Mouse (Mus musculus): ENCODE measurements around the gene 4933407L21Rik. TPM values are rescaled to one million over a fixed set of nuclear protein-coding genes. Genes with fewer than 3 reads are reported as not detected.
"Not testable (repeated sequence)": the region's sequence is repeated elsewhere in the genome, so short reads cannot be mapped to it uniquely, and the experiment has no call there.

The 4933407L21Rik gene
- polyA plus RNA-seq, 1 experiment from 2014 or later = not detected

DNA sequence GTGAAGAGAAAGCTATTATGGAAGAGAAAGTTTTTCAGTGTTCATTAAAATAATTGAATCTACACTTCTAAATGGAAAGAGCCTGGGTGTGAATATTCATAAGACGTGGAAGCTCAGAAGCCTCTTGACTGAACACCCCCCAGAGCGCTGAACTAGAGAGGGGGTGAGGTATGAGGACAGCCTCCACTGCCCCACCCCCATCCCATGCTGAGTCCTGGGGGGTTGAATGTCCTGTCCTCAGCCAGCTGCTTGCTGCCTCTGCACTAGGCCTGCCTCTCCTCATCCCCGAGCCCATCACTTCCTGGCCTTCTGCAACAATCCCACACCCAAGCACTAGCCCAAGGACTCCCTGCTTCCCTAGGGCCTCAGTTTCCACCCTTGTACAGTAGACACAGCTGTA, 37.6 kb downstream of the 4933407L21Rik start:
- no peak overlapping the region for H3K9ac ChIP-seq
- no peak for ATAC-seq (ENCODE audit: extremely low read depth, insufficient number of reproducible peaks, low FRiP score, low TSS enrichment)
- no peak overlapping the region for H3K4me3 ChIP-seq
- WGBS = 63% methylated on average over 3 of the region's 3 CpGs
- H3K27me3 ChIP-seq (replicated peaks) = no peaks in the 10 kb centered on the region
- no peaks in the 10 kb centered on the region for H3K9me3 ChIP-seq
- H3K4me1 ChIP-seq = peaks cover 7% of the 10 kb centered on the region; the same call in 1 of the 2 replicates
- no peak overlapping the region for H3K4me2 ChIP-seq
- no peak overlapping the region for H3K27ac ChIP-seq (replicated peaks)
- H3K36me3 ChIP-seq = no peaks in the 10 kb centered on the region

DNA sequence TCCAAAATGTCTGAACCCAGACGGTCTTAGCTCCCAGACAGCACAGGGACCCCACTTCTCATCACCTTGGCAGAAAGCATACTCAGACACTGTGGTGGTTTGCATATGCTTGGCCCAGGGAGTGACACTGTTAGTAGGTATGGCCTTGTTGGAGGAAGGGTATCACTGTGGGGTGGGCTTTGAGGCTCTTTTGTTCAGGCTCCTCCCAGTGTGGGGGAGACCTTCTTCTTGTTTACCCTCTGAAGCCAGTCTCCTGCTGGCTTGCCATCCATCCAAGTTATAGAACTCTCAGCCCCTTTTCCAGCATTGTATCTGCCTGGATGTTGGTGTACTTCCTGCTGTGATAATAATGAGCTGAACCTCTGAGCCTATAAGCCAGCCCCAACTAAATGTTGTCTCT, 40.8 kb downstream of the 4933407L21Rik start:
- ATAC-seq (ENCODE audit: extremely low read depth, insufficient number of reproducible peaks, low FRiP score, low TSS enrichment) = no peak
- Histone ChIP-seq H3K27ac (replicated peaks) (no peak overlapping the region), H3K4me3 (no peak overlapping the region), H3K4me2 (no peak overlapping the region), H3K36me3 (no peaks in the 10 kb centered on the region), H3K27me3 (replicated peaks) (no peaks in the 10 kb centered on the region), H3K9ac (no peak overlapping the region), H3K4me1 (peaks cover 4% of the 10 kb centered on the region; the same call in 1 of the 2 replicates), H3K9me3 (no peaks in the 10 kb centered on the region)
- 94% methylated on average over 1 of the region's 1 CpGs for WGBS

DNA sequence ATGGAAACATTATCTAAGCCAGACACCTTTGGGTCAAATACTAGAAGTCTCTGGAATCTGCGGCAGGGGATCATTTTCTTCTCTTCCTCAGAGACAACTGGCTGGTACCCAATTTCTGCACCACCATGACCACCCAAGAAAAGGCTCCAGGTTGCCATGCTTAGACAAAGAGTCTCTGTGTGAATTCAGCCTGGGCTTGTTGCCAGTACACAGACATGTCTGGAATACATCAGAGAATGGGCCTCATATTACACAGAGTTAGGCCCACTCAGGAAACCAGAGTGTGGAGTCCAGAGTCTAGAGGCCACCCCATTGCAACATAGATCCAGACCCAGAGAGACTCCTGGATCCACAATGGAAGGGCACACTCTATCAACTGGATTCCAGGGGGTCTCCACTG, 41.2 kb downstream of the 4933407L21Rik start:
- Histone ChIP-seq H3K27ac (replicated peaks) (no peak overlapping the region), H3K36me3 (no peaks in the 10 kb centered on the region), H3K27me3 (replicated peaks) (no peaks in the 10 kb centered on the region), H3K4me3 (no peak overlapping the region), H3K4me1 (peaks cover 4% of the 10 kb centered on the region; the same call in 1 of the 2 replicates), H3K9me3 (no peaks in the 10 kb centered on the region), H3K9ac (no peak overlapping the region), H3K4me2 (no peak overlapping the region)
- 70% methylated on average over 1 of the region's 1 CpGs for WGBS
- ATAC-seq (ENCODE audit: extremely low read depth, insufficient number of reproducible peaks, low FRiP score, low TSS enrichment) = no peak

DNA sequence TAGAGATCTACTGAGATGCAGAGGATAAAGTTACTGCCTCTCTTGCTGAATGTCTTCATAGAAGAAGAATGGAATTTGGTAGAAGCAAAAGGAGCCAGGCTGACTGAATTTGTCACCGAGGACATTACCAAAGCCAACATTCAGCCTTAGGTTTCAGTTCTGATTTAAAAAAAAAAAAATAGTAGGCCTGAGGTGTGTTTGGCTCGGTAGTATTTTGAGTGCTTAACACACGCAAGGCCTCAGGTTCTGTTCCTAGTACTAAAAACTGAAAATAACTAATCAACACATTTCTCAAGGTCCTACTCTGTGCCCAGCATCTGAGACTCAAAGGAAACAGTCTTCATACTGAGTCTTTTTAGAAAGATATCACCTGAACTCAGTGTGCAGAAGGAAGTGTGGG, 42.8 kb downstream of the 4933407L21Rik start:
- no peaks in the 10 kb centered on the region for H3K27me3 ChIP-seq (replicated peaks)
- no peaks in the 10 kb centered on the region for H3K36me3 ChIP-seq
- H3K4me3 ChIP-seq = no peak overlapping the region
- no peak overlapping the region for H3K4me2 ChIP-seq
- 83% methylated on average over 3 of the region's 3 CpGs for WGBS
- no peak overlapping the region for H3K9ac ChIP-seq
- H3K4me1 ChIP-seq = peaks cover 4% of the 10 kb centered on the region; the same call in 1 of the 2 replicates
- ATAC-seq (ENCODE audit: extremely low read depth, insufficient number of reproducible peaks, low FRiP score, low TSS enrichment) = no peak
- no peaks in the 10 kb centered on the region for H3K9me3 ChIP-seq
- H3K27ac ChIP-seq (replicated peaks) = no peak overlapping the region

DNA sequence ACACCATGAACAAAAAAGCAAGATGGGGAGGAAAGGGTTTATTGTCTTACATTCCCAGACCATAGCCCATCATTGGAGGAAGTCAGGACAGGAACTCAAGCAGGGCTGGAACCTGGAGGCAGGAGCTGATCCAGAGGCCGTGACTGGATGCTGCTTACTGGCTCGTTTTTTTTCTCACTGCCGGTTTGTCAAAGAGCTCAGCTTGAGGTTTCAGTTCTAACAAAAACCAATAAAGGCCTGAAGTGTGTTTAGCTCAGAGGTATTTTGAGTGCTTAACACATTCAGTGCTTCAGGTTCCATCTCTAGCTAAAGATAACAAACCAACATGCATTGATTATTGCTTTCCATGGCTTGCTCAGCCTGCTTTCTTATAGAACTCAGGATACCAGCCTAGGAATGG, 44.1 kb downstream of the 4933407L21Rik start:
- Histone ChIP-seq H3K27me3 (replicated peaks) (no peaks in the 10 kb centered on the region), H3K27ac (replicated peaks) (no peak overlapping the region), H3K36me3 (no peaks in the 10 kb centered on the region), H3K9me3 (no peaks in the 10 kb centered on the region), H3K4me3 (no peak overlapping the region), H3K4me1 (peaks cover 4% of the 10 kb centered on the region; the same call in 1 of the 2 replicates), H3K9ac (no peak overlapping the region), H3K4me2 (no peak overlapping the region)
- WGBS = 51% methylated on average over 3 of the region's 3 CpGs
- no peak for ATAC-seq (ENCODE audit: extremely low read depth, insufficient number of reproducible peaks, low FRiP score, low TSS enrichment)

DNA sequence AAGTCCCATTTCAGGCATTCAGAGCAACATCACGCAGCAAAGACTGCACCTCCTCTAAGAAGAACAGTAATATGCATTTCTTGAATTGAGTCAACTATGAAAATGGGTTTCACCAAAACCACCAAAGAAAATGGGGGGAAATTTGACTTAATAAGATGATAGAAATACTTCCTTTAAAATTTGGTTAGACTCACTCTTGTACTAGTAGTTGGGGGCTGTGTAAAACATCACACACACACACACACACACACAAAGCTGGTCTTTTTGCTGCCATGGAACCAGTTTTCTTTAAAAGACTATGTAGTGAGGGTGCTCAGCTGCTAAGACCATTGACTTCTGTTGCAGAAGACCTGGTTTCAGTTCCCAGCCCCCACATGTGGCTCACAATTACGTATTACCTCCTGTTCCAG, 45.2 kb downstream of the 4933407L21Rik start:
- no peaks in the 10 kb centered on the region for H3K36me3 ChIP-seq
- 78% methylated on average over 2 of the region's 2 CpGs for WGBS
- no peak overlapping the region for H3K4me2 ChIP-seq
- no peaks in the 10 kb centered on the region for H3K27me3 ChIP-seq (replicated peaks)
- H3K4me3 ChIP-seq = no peak overlapping the region
- peaks cover 4% of the 10 kb centered on the region; the same call in 1 of the 2 replicates for H3K4me1 ChIP-seq
- no peaks in the 10 kb centered on the region for H3K9me3 ChIP-seq
- H3K9ac ChIP-seq = no peak overlapping the region
- no peak for ATAC-seq (ENCODE audit: extremely low read depth, insufficient number of reproducible peaks, low FRiP score, low TSS enrichment)
- no peak overlapping the region for H3K27ac ChIP-seq (replicated peaks)

DNA sequence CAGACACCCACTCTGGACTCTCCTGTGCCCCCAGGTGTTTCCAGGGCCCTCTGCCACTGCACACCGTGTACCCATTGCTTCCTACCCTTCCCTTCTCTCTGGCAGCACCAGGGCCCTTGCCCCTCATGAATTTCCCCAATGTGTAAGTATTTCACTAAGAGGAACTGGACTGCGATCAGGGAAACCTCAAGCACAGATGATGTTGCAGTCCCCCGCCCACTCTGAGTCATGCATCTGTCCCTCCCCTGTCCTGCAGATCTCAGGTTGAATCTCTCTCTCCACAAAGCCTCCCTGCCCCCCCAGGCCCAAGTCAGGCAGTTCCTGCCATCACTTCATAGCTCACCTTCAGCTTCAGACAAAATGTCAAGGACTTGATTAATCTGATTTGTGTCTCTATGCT, 49.4 kb downstream of the 4933407L21Rik start:
- ATAC-seq (ENCODE audit: extremely low read depth, insufficient number of reproducible peaks, low FRiP score, low TSS enrichment) = no peak
- WGBS = 60% methylated on average over 3 of the region's 3 CpGs

DNA sequence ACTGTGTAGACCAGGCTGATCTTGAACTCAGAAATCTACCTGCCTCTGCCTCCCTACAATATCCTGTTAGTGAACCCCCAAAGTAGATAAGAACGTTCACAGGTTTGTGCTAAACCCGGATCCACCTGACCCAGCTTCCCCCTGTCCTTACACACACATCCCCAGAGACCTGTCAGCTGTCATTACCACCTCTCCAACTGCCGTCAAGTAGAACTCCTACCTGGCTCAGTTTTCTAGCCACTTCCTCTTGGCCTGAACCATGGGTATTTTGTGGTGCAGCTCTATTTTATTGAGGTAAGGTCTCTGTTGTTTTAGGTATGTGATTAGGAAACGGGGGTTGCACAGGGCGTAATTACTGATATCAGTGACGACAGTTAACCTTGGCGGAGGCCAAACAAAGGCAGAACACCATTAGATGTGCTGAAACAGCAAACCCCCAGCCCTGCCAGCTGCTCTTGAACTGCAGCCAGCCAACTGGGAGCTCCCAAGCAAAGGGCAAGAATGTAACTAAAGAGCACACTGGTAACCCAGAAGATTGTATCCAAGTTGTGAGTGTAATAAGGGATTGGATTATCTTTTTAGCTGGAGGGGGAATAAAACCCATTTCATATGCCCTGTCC, 53.6 kb downstream of the 4933407L21Rik start:
- Histone ChIP-seq H3K9me3 (no peaks in the 10 kb centered on the region), H3K4me1 (peaks cover 22% of the 10 kb centered on the region), H3K4me3 (no peak overlapping the region), H3K27ac (replicated peaks) (no peak overlapping the region), H3K4me2 (no peak overlapping the region), H3K9ac (0 out of 2 replicates have a peak overlapping the region, but pooled peaks have one; percentile 1), H3K36me3 (no peaks in the 10 kb centered on the region), H3K27me3 (replicated peaks) (no peaks in the 10 kb centered on the region)
- 22% methylated on average over 7 of the region's 7 CpGs for WGBS
- no peak for ATAC-seq (ENCODE audit: extremely low read depth, insufficient number of reproducible peaks, low FRiP score, low TSS enrichment)

More for the DNA sequence above, 49.4 kb downstream of the 4933407L21Rik start:
- no peak overlapping the region for H3K27ac ChIP-seq (replicated peaks)
- peaks cover 11% of the 10 kb centered on the region for H3K4me1 ChIP-seq
- no peaks in the 10 kb centered on the region for H3K36me3 ChIP-seq
- no peak overlapping the region for H3K4me3 ChIP-seq
- no peak overlapping the region for H3K9ac ChIP-seq
- H3K4me2 ChIP-seq = no peak overlapping the region
- H3K27me3 ChIP-seq (replicated peaks) = no peaks in the 10 kb centered on the region
- H3K9me3 ChIP-seq = no peaks in the 10 kb centered on the region

DNA sequence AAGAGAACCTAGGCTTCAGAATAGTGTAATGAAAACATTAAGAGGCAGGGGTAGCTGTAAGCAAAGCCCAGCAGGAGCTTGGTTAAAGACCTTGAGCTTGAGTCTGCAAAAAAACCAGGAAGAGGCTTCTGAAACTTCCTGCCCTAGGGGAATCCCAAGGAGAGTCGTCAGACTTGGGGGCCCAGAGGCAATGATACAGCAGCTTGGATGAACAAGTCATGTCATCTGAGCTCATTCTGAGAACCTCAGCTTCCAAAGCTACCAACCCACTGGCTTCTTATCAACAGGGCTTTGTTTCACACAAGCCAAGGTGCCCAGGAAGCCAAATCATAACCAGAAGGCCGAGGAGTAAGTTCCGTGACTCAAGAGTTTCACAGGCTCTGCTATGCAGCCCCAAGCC, 57.5 kb downstream of the 4933407L21Rik start:
- ATAC-seq (ENCODE audit: extremely low read depth, insufficient number of reproducible peaks, low FRiP score, low TSS enrichment) = no peak
- H3K9me3 ChIP-seq = no peaks in the 10 kb centered on the region
- 72% methylated on average over 3 of the region's 3 CpGs for WGBS

DNA sequence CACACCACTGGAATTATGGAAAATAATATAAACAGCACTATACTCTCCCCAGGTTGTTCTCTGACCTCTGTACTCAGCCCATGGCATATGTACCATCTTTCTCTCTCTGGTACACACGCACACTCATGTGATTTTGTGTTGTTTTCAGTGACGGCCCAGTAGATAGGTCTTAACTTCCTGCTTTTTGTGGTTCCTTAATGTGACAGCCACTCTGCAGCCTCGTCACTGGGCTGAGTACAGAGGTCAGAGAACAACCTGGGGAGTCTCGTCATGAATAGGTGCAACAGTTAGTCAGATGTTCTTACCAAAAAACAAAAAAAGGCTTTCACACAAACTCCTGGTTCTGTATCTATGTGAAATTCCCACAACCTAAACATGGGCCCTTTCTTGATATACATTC, 60.1 kb downstream of the 4933407L21Rik start:
- Histone ChIP-seq H3K9me3 (no peaks in the 10 kb centered on the region), H3K4me1 (peaks cover 10% of the 10 kb centered on the region), H3K36me3 (no peaks in the 10 kb centered on the region), H3K27ac (replicated peaks) (no peak overlapping the region), H3K4me3 (no peak overlapping the region), H3K27me3 (replicated peaks) (no peaks in the 10 kb centered on the region), H3K9ac (no peak overlapping the region), H3K4me2 (no peak overlapping the region)
- ATAC-seq (ENCODE audit: extremely low read depth, insufficient number of reproducible peaks, low FRiP score, low TSS enrichment) = no peak
- WGBS = 74% methylated on average over 4 of the region's 4 CpGs

More for the DNA sequence above, 57.5 kb downstream of the 4933407L21Rik start:
- no peak overlapping the region for H3K27ac ChIP-seq (replicated peaks)
- no peak overlapping the region for H3K4me3 ChIP-seq
- no peak overlapping the region for H3K9ac ChIP-seq
- H3K27me3 ChIP-seq (replicated peaks) = no peaks in the 10 kb centered on the region
- no peaks in the 10 kb centered on the region for H3K36me3 ChIP-seq
- H3K4me2 ChIP-seq = no peak overlapping the region
- H3K4me1 ChIP-seq = peaks cover 22% of the 10 kb centered on the region

DNA sequence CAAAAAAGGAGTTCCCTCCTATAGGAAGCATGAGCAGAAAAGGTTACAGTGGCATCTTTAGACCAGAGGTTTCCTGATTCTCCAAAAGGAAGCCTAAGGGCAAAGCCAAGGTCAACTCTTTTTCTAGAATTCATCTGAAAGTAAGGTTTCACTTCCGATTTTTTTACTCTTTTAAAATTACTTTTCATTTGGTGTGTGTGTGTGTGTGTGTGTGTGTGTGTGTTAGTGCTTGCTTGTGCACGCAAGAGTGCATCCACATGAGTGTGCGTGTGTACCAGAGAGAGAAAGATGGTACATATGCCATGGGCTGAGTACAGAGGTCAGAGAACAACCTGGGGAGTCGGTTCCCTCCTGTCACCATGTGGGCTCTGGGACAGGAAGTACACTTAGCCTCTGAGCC, 60.6 kb downstream of the 4933407L21Rik start:
- H3K27ac ChIP-seq (replicated peaks); H3K4me1 ChIP-seq; H3K4me3 ChIP-seq; H3K9me3 ChIP-seq; H3K36me3 ChIP-seq; H3K27me3 ChIP-seq (replicated peaks); ATAC-seq (ENCODE audit: extremely low read depth, insufficient number of reproducible peaks, low FRiP score, low TSS enrichment); H3K4me2 ChIP-seq; H3K9ac ChIP-seq: not testable (repeated sequence)
- 77% methylated on average over 4 of the region's 4 CpGs for WGBS
